Mouse (Mus musculus) testis, adult 2 months (tissue): Measurements from ENCODE around the gene Ccl11. TPM values are rescaled to one million over a fixed set of nuclear protein-coding genes. Genes with fewer than 3 reads are reported as not detected.

ENCODE experiments used
- H3K27ac ChIP-seq: fragments of 200-500 bp; 2 replicates; pipeline ENCODE4 v1.5.1; 2012; ENCODE audit warnings: low read depth, low read length; ENCODE audit not compliant: control insufficient read depth, insufficient read depth
- H3K27me3 ChIP-seq: fragments of 200-500 bp; 2 replicates; pipeline ENCODE4 v1.6.1; 2012; ENCODE audit warnings: mild to moderate bottlenecking, low read length, moderate library complexity; ENCODE audit not compliant: control insufficient read depth, insufficient read depth
- H3K36me3 ChIP-seq: fragments of 200-500 bp; 2 replicates; pipeline ENCODE4 v1.6.1; 2012; ENCODE audit warnings: mild to moderate bottlenecking, low read length; ENCODE audit not compliant: control insufficient read depth, insufficient read depth
- H3K4me1 ChIP-seq: fragments of 200-500 bp; 2 replicates; pipeline ENCODE4 v1.6.1; 2012; ENCODE audit warnings: low read length; ENCODE audit not compliant: control insufficient read depth, insufficient read depth
- H3K4me3 ChIP-seq: fragments of 200-500 bp; 2 replicates; pipeline ENCODE4 v1.5.1; 2012; ENCODE audit warnings: low read depth, mild to moderate bottlenecking, low read length, moderate library complexity, mixed read lengths; ENCODE audit not compliant: control insufficient read depth
- CTCF ChIP-seq: fragments of 200-500 bp; IDR thresholded peaks from 2 replicates; pipeline ENCODE4 v1.5.1; 2012; ENCODE audit warnings: low read depth, mild to moderate bottlenecking, inconsistent platforms, low read length, moderate library complexity; ENCODE audit not compliant: control insufficient read depth, insufficient read depth, insufficient replicate concordance
- POLR2A ChIP-seq: fragments of 200-500 bp; IDR thresholded peaks from 2 replicates; pipeline ENCODE4 v1.6.1; 2012; ENCODE audit warnings: low read depth, mild to moderate bottlenecking, inconsistent platforms, low read length, moderate library complexity; ENCODE audit not compliant: control insufficient read depth
- polyA plus RNA-seq: library from polyadenylated mRNA; depleted of rRNA; stranded (reverse); fragments of >200 nt; gene quantifications from 2 replicates; pipeline ENCODE4 v1.2.3, GENCODE M21; 2012; rRNA removed

Ccl11 gene
- polyA plus RNA-seq, 1 experiment, result not detected

DNA sequence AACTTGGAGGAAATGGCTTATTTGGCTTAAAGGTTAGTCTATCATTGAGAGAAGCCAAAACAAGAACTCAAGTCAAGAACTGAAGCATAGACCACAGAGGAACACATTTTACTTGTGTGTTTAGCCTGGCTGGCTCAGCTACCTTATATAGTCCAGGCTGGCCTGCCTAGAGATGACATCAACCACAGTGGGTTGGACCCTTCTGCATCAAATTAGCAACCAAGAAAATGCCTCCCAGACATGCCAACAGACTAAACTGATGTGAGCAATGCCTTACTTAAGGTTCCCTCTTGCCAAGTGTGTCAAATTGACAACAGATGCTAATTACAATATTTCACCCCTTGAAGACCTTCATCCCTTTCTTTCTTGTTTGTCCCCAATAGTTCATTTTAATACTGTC lies 52.0 kb downstream of the Ccl11 start:
- Histone ChIP-seq H3K4me3 (peak overlapping the region; percentile 48; the same call in 1 of the 2 replicates), H3K4me1 (no peaks in the 10 kb centered on the region), H3K27ac (no peak overlapping the region), H3K27me3 (no peaks in the 10 kb centered on the region), H3K36me3 (no peaks in the 10 kb centered on the region)
- no peak for TF ChIP-seq POLR2A
- no peak for TF ChIP-seq CTCF

DNA sequence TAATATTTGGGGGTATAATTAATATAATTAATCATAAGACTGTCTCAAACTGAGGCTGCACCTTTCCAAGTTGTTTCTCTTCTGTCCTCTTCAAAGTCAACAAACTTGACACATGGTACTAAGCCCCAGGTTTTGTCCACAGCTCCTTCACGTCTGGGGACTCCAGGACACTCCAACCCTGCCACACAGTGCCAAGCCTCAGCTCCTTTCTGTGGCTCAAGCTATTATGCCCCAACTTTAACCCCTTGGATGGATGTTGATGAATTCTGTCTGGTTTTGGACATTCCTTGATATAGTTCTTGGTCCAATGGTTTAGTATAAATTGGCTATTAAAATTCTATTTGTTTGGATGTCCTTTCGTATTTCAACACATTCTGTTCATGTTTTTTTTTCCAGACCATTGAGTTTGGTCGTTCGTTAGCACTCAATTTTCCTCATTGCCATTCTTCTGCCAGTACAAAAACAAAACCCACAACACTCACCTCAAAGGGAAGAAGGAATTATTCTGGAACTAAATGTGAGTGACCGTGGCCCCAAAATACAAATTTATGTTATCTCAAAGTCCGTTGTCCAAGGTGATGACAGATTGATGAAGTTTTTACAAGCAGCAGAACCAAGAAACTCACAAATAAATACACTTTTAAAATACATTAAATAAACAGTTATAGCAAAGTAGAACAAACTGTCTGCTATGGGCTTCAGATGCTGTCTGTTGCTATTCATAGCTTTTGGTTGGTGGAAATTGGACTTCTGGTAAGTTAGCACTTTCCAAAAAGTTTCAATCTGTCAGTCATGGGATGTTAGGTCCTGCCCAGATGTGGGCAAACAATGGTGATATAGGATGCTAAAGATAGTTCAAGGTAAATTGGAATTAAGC lies 53.0 kb downstream of the Ccl11 start:
- H3K27ac ChIP-seq, result no peak overlapping the region

More for the DNA sequence above, 53.0 kb downstream of the Ccl11 start:
- Histone ChIP-seq H3K27me3 (no peaks in the 10 kb centered on the region), H3K4me1 (no peaks in the 10 kb centered on the region), H3K4me3 (peak overlapping the region; percentile 64; the same call in 1 of the 2 replicates), H3K36me3 (no peaks in the 10 kb centered on the region)
- TF ChIP-seq CTCF (no peak), POLR2A (no peak)

Other genes with a start within 250 kb of the Ccl11 start
- gene 5530401A14Rik, start 197.2 kb upstream of the Ccl11 start, polyA plus RNA-seq, result not detected in 2 replicates
- 0.41 and 0.58 TPM in 2 replicates for gene Asic2, start 89.4 kb upstream of the Ccl11 start, polyA plus RNA-seq
- gene Ccl2, start 22.3 kb upstream of the Ccl11 start, polyA plus RNA-seq, result 0.13 and 0.15 TPM in 2 replicates
- gene Gm17268, start 19.3 kb upstream of the Ccl11 start, polyA plus RNA-seq, result not detected in 2 replicates
- gene Ccl7, start 12.1 kb upstream of the Ccl11 start, polyA plus RNA-seq, result not detected in 2 replicates
- 0.25 and 0.99 TPM in 2 replicates for gene Ccl12, start 44.0 kb downstream of the Ccl11 start, polyA plus RNA-seq
- 1.1 and 2.5 TPM in 2 replicates for gene Ccl8, start 57.4 kb downstream of the Ccl11 start, polyA plus RNA-seq
- 0.98 and 1.9 TPM in 2 replicates for gene Ccl1, start 247.9 kb downstream of the Ccl11 start, polyA plus RNA-seq